Mouse (Mus musculus) spleen, adult 2 months (tissue): Measurements from ENCODE around the gene Nae1. TPM values are rescaled to one million over a fixed set of nuclear protein-coding genes. Genes with fewer than 3 reads are reported as not detected.

Experiments
- DNase-seq, 2 experiments: peaks; one replicate each; pipeline versions ENCODE4 v3.0.0 to v3.0.0-alpha.2; 2012 to 2021; ENCODE audit warnings: low spot score in 2 of 2, low read depth in 1 of 2
- H3K27ac ChIP-seq: fragments of 200-500 bp; 2 replicates; pipeline ENCODE4 v1.5.1; 2012; ENCODE audit warnings: low read length, inconsistent platforms; ENCODE audit not compliant: insufficient read depth
- H3K27me3 ChIP-seq: fragments of 200-500 bp; 2 replicates; pipeline ENCODE4 v1.6.1; 2012; ENCODE audit warnings: mild to moderate bottlenecking, moderate library complexity, low read length, inconsistent platforms; ENCODE audit not compliant: control insufficient read depth, insufficient read depth
- H3K36me3 ChIP-seq: fragments of 200-500 bp; 2 replicates; pipeline ENCODE4 v1.6.1; 2012; ENCODE audit warnings: mild to moderate bottlenecking, low read length, inconsistent platforms; ENCODE audit not compliant: control insufficient read depth, insufficient read depth
- H3K4me1 ChIP-seq: fragments of 200-500 bp; 2 replicates; pipeline ENCODE4 v1.6.1; 2011; ENCODE audit warnings: inconsistent platforms; ENCODE audit not compliant: control insufficient read depth, insufficient read depth, insufficient read length
- H3K4me3 ChIP-seq: fragments of 200-500 bp; 2 replicates; pipeline ENCODE4 v1.5.1; 2011; ENCODE audit warnings: mild to moderate bottlenecking, inconsistent platforms; ENCODE audit not compliant: insufficient read depth, insufficient read length; ENCODE audit errors: extremely low read depth
- CTCF ChIP-seq: fragments of 200-500 bp; IDR thresholded peaks from 2 replicates; pipeline ENCODE4 v1.5.1; 2011; ENCODE audit warnings: mild to moderate bottlenecking, inconsistent platforms; ENCODE audit not compliant: insufficient read depth, insufficient read length, insufficient replicate concordance; ENCODE audit errors: extremely low read depth
- POLR2A ChIP-seq: fragments of 200-500 bp; IDR thresholded peaks from 2 replicates; pipeline ENCODE4 v1.6.1; 2011; ENCODE audit warnings: low read depth, low read length, inconsistent platforms
- WGBS: fragments of 180-500 bp; shearing (Covaris S2); methylation state at CpG from one replicate; pipeline ENCODE4 v1.1.7; 2018; 5-methylcytosine and 5-hydroxymethylcytosine counted together
- polyA plus RNA-seq: library from polyadenylated mRNA; depleted of rRNA; stranded (reverse); fragments of >200 nt; gene quantifications from 2 replicates; pipeline ENCODE4 v1.2.3, GENCODE M21; 2012; rRNA removed

Nae1 gene
- polyA plus RNA-seq, 1 experiment, result 6.6 TPM

DNA sequence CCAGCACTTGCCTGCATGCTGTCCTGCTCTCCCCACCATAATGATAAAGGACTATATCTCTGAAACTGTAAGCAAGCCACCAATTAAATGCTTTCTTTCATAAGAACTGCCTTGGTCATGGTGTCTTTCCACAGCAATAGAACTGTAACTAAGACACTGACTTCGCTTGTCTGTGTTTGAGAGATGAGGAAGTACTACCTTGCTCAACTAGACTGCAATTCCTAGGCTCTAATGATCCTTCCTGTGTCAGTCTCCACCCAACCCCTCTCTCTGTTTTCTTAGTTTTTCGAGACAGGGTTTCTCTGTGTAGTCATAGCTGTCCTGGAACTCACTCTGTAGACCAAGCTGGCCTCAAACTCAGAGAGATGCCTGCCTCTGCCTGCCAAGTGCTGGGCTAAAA, 67.0 kb downstream of the Nae1 start:
- no peaks in the 10 kb centered on the region for H3K27me3 ChIP-seq
- no peaks in the 10 kb centered on the region for H3K4me1 ChIP-seq
- no peak overlapping the region for H3K27ac ChIP-seq
- 58% methylated on average over 2 of the region's 2 CpGs for WGBS
- H3K4me3 ChIP-seq, result no peak overlapping the region
- TF ChIP-seq CTCF (no peak), POLR2A (no peak)
- DNase-seq, result no peak
- H3K36me3 ChIP-seq, result no peaks in the 10 kb centered on the region

Other genes with a start within 250 kb of the Nae1 start
- gene Cmtm2a, start 241.5 kb downstream of the Nae1 start, polyA plus RNA-seq, result not detected in 2 replicates
- not detected in 2 replicates for gene Gm45711, start 224.6 kb downstream of the Nae1 start, polyA plus RNA-seq
- gene Cmtm1, start 224.5 kb downstream of the Nae1 start, polyA plus RNA-seq, result not detected in 2 replicates
- not detected in 2 replicates for gene Gm11020, start 213.1 kb downstream of the Nae1 start, polyA plus RNA-seq
- not detected in 2 replicates for gene Cmtm2b, start 212.4 kb downstream of the Nae1 start, polyA plus RNA-seq
- gene Cmtm3, start 195.2 kb downstream of the Nae1 start, polyA plus RNA-seq, result 96.3 and 106 TPM in 2 replicates
- 4.8 and 5.6 TPM in 2 replicates for gene Cmtm4, start 138.8 kb downstream of the Nae1 start, polyA plus RNA-seq
- gene Dync1li2, start 91.6 kb downstream of the Nae1 start, polyA plus RNA-seq, result 8.4 and 8.6 TPM in 2 replicates
- 0.23 and 0.25 TPM in 2 replicates for gene Terb1, start 24.7 kb downstream of the Nae1 start, polyA plus RNA-seq
- gene Car7, start 52 bp upstream of the Nae1 start, polyA plus RNA-seq, result 1.4 and 1.9 TPM in 2 replicates
- 2.4 and 2.9 TPM in 2 replicates for gene Pdp2, start 56.8 kb upstream of the Nae1 start, polyA plus RNA-seq
- 0.29 TPM in 1 of 2 replicates, not detected in the other for gene Cdh16, start 89.8 kb upstream of the Nae1 start, polyA plus RNA-seq
- gene Rrad, start 96.7 kb upstream of the Nae1 start, polyA plus RNA-seq, result 13.1 and 17.2 TPM in 2 replicates
- gene Ciao2b, start 107.3 kb upstream of the Nae1 start, polyA plus RNA-seq, result 35.7 and 37.5 TPM in 2 replicates
- gene Ces2a, start 199.4 kb upstream of the Nae1 start, polyA plus RNA-seq, result not detected in 2 replicates